Mouse (Mus musculus) T-cell, adult 2 months (primary cell): ENCODE results near the gene Fgfr4.

Experiments used
- DNase-seq: peaks from one replicate; pipeline ENCODE4 v3.0.0; 2022; ENCODE audit warnings: low spot score

The Fgfr4 gene

DNA sequence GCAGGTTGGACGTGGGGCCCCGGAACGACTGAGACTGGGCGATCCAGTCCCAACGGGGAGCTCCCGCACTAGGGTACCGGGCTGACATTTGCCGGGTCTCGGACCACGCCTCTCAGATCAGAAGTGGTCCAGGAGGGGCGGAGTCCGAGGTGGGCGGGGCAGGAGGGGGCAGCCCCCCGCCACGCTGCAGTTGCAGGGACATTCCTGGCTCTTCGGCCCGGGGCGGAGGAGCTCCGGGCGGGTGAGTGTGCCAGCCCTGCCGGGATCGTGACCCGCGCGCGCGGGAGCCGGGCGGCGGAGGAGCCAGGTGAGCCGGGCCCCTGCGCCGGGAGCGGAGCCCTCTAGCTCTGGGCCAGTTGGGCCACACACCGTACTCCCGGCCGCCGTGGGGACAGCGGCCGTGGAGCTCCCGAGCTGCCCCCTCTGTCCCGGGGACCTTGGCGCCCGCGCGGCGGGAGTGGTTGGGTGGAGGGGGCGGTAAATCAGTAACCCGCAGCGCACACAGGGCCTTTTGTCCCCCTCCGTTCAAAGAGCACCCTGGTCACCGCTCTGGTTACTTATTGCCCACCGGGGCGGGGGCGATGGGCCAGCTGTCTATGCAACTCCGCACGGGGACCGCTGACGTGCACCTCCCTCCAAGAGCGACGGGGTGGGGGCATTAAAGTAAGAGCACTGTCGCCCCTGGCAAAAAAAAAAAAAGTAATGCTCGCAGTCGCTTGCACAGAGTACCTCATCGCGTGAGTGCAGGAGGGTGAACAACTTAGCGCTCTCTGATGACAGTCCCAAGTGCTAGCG is at the start of gene Fgfr4:
Gene Fgfr4, plus strand, starts transcription at position 20 of the 795 bp plus-strand sequence.
- DNase-seq, result no peak

GRCm38 (mm10) chr13:55103351-55103750 is 49.1 kb upstream of the Fgfr4 start:
- no peak for DNase-seq

DNA sequence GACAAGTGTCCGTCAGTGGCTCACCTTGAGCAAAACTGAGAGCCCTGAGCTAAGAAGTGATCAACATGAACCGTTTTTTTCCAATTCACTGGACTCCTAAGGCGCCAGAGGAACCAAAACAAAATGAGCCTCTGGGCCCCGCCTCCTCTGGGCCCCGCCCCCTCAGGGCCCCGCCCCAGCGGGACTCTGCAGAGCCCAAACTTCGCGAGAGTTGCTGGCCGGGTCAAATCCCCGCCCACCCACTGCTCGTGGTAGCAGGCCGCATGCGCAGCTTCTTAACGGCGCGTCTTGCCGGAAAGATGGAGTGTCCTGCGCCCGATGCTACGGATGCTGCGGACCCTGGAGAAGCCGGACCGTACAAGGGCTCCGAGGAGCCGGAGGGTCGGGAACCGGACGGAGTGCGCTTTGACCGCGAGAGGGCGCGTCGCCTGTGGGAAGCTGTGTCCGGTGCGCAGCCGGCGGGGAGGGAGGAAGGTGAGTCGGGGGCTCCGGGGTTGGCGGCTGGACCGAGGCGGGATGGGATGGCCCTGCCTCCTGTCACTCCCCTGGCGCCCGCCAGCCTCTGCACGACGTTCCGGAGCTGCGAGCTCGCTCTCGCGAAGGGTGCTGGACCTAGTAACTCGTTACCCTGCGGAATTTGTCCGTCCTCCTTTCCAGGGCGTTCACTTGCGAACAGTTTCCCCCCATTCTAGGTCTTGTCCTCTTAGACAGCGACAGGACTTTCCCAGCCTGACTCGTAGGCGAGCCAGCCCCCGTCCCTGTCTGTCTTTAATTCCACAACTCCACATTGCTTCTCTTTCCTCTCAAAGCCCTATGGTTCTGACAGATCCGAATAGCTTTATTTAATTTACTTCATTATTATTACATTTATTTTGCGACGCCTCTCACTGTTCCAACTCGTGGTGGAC is 47.1 kb upstream of the Fgfr4 start, which contains the start of gene Zfp346:
Gene Zfp346, plus strand, starts transcription at position 267 of the 908 bp plus-strand sequence.
- DNase-seq, result peak; percentile 97

GRCm38 (mm10) chr13:55105953-55106691 is 46.3 kb upstream of the Fgfr4 start:
- DNase-seq, result no peak

- DNase-seq, result no peak
Observed at GRCm38 (mm10) chr13:55107116-55107515, 45.3 kb upstream of the Fgfr4 start.

GRCm38 (mm10) chr13:55107694-55108093 is 44.7 kb upstream of the Fgfr4 start:
- no peak for DNase-seq

DNA sequence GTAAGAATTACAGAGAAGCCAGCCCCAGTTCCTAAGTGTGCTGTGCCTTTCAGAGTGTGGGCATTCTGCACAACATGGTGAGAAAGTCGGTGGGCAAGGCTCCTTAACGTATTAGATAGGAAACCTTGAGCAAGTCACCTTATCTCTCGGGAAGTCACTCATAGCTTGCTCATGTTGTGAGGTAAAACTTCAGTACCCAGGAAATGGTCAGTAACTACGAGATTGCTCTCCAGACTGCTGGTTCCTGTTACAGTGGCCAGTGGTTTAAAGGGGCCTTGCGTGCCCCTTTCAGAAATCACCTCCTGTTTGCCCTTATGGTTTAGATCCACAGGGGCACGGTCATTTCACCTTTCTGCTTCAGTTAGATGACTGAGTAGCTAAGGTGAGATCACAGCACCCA is 38.1 kb upstream of the Fgfr4 start:
- DNase-seq, result no peak

DNA sequence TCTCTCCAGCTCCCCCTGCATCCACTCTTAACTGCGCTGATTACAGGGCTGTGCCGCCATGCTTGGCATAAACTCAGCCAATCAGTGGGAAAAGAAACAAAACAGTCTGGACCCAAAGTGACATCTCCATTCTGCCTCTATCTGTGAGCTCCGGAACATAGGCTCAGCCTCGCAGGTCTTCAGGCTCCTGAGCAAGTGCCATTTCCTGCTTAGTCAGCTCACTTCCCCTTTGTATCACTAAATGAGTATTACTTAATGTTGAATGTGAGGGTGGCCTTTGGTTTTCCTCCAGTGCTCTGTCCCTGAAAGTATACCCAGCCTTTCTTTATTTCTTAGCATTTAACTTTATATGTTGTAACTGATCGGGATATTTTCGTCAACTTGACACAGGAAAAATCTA is 27.5 kb upstream of the Fgfr4 start:
- DNase-seq, result no peak

DNA sequence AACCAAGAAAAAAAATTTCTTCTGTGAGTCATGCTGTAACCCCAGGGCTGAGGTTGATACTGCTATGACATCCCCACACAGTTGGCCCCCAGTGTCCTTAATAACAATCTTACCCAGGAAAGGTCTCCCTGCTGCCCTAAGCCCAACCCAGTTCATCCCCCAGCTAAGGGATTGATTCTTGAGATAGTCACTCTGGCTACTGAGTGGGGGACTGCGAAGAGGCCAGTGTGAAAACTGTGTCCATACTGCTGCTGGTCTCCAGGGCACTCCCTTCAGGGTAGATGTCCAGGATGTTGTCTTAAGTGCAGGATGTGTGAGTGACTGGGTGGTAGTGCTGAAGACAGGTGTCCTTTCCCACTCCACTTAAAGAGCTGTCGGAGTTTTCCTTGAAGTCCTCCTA is 19.0 kb upstream of the Fgfr4 start, which contains the start of gene Gm17617:
Gene Gm17617, minus strand, starts transcription at position 101 of the 400 bp plus-strand sequence.
- DNase-seq, result no peak

DNA sequence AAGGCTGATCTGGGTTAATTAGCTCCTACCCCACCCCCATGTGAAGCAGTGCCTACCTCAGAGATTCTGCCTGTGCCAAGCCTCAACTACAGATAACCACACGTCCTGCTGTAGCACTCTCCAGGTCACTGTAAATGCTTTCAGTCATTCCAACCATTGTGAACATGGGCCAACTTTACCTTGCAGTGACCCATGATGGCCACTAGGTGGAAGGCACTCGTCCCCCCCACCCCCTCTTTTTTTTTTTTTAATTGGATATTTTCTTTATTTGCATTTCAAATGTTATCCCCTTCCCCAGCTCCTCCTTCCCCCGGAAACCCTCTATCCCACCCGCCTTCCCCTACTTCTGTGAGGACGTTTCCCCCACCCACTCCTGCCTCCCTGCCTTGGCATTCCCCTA is 17.1 kb upstream of the Fgfr4 start:
- DNase-seq, result no peak

DNA sequence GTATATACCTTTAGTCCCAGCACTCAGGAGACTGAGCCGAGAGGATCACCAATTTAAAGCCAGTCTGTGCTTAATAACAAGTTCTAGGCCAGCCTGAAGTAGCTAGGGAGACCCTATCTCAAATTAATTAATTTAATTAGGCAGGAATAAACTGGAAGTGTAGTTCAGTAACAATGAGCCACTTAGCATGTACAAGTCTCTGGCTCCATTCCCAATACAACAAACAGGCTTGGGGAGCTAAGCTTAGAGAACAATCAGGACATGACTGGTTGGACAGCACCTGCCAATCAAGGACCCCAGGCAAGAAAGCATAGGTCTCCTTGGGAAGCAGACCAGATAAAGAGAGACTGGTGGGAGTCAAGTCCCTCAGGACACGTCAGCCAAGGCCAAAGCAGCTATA is 12.2 kb upstream of the Fgfr4 start:
- DNase-seq, result no peak

DNA sequence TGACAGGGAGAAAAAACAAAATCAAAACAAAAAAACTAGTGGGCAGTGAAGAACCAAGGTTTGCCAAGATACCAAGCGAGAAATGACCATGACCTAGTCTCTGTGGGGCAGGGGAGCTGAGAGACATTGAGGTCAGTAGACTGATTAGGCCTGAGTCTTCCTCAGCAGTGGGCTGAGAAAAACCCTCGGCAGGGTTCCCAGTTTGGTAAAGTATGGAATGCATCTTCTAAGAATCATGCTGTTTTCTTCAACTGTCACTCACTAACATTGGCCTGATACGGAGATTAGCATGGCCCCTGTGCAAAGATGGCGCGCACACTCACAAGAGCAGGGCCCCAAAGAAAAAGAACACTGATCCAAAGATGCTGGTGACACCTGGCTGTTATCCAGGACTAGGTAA is 1.5 kb downstream of the Fgfr4 start:
- no peak for DNase-seq

DNA sequence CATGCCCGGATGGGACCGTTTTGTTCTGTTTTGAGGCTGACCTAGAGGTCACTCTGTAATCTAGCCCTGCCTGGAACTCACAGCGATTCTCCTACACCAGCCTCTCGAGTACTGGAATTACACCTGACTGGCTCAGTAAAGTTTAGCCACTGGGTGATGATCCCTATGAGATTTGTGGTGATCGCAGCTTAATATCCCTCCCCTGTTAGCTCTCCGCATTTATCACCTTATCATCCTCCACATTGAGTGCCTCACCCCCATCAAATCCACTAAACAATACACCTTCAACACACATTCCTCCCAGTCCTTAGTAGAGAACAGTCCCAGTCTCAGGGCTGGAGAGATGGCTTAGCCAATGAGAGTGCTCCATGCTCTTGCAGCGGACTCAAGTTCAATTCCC is 9.9 kb downstream of the Fgfr4 start:
- no peak for DNase-seq

DNA sequence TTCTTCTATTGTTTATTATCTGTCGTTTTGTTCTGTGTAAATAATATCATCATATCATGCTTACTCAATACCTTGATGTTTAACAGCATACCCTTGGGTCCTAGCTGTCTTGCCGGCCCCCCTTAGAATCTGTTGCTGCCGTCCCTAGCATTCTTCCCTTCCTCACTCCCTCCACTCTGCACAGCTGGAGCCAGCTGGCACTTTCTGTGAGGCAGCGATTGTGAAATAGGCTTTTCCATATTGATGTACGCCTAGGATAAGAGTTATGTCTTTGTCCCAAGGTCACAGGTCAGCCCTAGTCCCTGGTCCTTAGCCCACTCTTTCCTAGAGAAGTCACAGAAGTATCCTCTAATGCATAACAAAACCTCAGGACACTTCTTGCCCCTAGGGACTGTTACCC is 11.1 kb downstream of the Fgfr4 start:
- no peak for DNase-seq

GRCm38 (mm10) chr13:55165831-55166339 is 13.4 kb downstream of the Fgfr4 start:
- no peak for DNase-seq

GRCm38 (mm10) chr13:55166806-55167725 is 14.6 kb downstream of the Fgfr4 start:
- no peak for DNase-seq

DNA sequence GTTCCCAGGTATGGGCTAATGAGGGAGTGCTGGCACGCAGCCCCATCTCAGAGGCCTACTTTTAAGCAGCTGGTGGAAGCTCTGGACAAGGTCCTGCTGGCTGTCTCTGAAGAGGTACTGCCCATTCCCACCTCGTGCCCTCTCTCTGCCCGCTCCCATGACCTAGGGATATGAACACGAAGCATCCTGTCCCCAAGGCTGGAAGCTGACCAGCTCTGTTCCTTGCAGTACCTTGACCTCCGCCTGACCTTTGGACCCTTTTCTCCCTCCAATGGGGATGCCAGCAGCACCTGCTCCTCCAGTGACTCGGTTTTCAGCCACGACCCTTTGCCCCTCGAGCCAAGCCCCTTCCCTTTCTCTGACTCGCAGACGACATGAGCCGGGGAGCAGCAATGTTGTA is 15.4 kb downstream of the Fgfr4 start:
- DNase-seq, result no peak

DNA sequence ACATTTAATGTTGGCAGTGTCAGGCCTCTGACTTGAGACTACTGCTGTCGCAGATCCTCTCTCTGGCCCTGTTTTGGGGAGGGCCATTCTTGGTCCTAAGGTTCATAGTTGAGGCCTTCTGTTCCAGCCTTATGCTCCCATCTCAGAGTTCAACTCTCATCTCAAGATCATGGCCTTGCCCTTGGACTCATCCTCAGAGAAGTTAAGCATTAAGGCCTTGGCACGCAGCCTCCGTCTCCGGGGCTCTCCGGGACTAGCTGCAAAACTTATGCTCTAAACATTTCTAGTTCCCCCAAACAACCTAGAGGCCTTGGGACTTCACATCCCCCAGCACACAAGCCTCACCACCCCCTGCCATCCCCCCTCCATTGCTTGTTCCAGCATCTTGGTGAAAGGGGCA is 15.8 kb downstream of the Fgfr4 start:
- no peak for DNase-seq

- no peak for DNase-seq
Observed at GRCm38 (mm10) chr13:55168958-55169369, 16.5 kb downstream of the Fgfr4 start.

DNA sequence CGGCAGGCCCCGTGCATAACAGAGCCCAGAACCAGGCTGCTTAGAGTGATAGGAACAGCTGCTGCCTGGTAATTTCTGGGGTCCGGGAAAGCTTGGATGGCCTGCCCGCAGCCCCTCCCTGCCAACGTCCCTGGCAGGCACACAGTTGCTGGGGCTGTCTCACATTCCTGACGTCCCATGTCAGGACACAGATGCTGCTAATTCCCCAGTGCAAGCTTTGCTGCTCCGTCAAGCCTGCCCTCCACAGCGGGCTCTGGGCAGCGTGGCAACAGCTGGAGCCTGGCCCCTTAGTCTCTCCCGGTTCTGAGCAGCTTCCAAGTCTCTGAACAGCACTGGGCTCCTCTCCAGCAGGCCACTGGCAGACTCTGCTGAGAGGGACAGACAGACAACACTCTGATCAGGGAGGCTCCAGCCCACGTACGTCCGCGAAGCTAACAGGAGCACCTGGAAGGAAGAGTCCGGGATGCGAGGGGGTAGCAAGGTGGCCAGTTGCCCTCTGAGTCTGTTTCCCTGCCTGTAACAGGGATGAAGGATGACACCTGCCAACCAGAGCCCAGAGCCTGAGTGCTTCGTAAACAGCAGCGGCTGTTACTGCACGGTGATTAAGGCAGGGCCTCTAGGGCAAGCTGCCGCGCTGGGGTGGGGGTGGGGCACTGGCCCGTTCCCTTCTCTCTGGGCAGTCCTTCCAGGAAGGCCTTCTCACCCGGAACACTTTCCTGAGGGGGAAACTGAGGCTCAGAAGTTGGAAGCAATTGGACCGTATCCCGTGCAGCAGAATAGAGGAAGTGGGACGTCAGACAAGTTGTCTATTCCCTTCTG is 19.3 kb downstream of the Fgfr4 start:
- no peak for DNase-seq
